Mouse (Mus musculus) stomach, postnatal 0 days (tissue): ENCODE measurements around the gene Araf. TPM values are rescaled to one million over a fixed set of nuclear protein-coding genes. Genes with fewer than 3 reads are reported as not detected.
A peak's percentile ranks its signal among the peaks of the same experiment; 100 is the strongest.

ENCODE experiments used
- ATAC-seq: fragments of 200-750 bp; cut with Nextera tagmentation; 2 replicates; pipeline ENCODE4 v1.8.0; 2017; ENCODE audit not compliant: low FRiP score, low TSS enrichment
- DNase-seq: peaks from one replicate; pipeline ENCODE4 v3.0.0-alpha.2; 2016; ENCODE audit warnings: low spot score
- H3K27ac ChIP-seq: fragments of 300-500 bp; sonication (generic); replicated peaks from 2 replicates; pipeline ENCODE4 v1.5.1; 2014; ENCODE audit warnings: mild to moderate bottlenecking, control low read depth
- H3K27me3 ChIP-seq: fragments of 300-500 bp; sonication (generic); 2 replicates; pipeline ENCODE4 v1.6.1; 2014; ENCODE audit warnings: low read length; ENCODE audit not compliant: control insufficient read depth, insufficient read depth
- H3K36me3 ChIP-seq: fragments of 300-500 bp; sonication (generic); 2 replicates; pipeline ENCODE4 v1.6.1; 2014; ENCODE audit warnings: low read length, mixed read lengths; ENCODE audit not compliant: control insufficient read depth, insufficient read depth
- H3K4me1 ChIP-seq: fragments of 300-500 bp; sonication (generic); replicated peaks from 2 replicates; pipeline ENCODE4 v1.6.1; 2014; ENCODE audit warnings: antibody characterized with exemption; ENCODE audit not compliant: control insufficient read depth, insufficient read depth
- H3K4me2 ChIP-seq: fragments of 300-500 bp; sonication (generic); replicated peaks from 2 replicates; pipeline ENCODE4 v1.6.1; 2014; ENCODE audit warnings: low read depth, mild to moderate bottlenecking, control low read depth, moderate library complexity
- H3K4me3 ChIP-seq: fragments of 300-500 bp; sonication (generic); 2 replicates; pipeline ENCODE4 v1.5.1; 2014; ENCODE audit warnings: low read depth, low read length, control low read depth
- H3K9ac ChIP-seq: fragments of 300-500 bp; sonication (generic); 2 replicates; pipeline ENCODE4 v1.6.1; 2014; ENCODE audit warnings: mild to moderate bottlenecking, low read length, control low read depth, mixed read lengths
- H3K9me3 ChIP-seq: fragments of 300-500 bp; sonication (generic); 2 replicates; pipeline ENCODE4 v1.6.1; 2016; ENCODE audit warnings: low read length; ENCODE audit not compliant: control insufficient read depth
- CTCF ChIP-seq: IDR thresholded peaks from 2 replicates; pipeline ENCODE4 v1.5.1; 2016; ENCODE audit warnings: antibody characterized with exemption, low read depth, mild to moderate bottlenecking, moderate library complexity
- EP300 ChIP-seq: optimal IDR thresholded peaks from 2 replicates; pipeline ENCODE3; 2016; ENCODE audit warnings: antibody characterized with exemption
- WGBS: fragments of 180-500 bp; shearing (Covaris S2); extraction: QIAGEN DNeasy Blood & Tissue Kit; methylation state at CpG from one replicate; pipeline ENCODE4 v1.1.7; 2014; 5-methylcytosine and 5-hydroxymethylcytosine counted together
- polyA plus RNA-seq: library from polyadenylated mRNA; unstranded; fragments of >200 nt; fragmentation: Nextera tagmentation; extraction: Ambion mirVana; gene quantifications from 2 replicates; pipeline ENCODE4 v1.2.1, GENCODE M21; 2015

Gene Araf
- 55.4 and 61.7 TPM in 2 replicates for polyA plus RNA-seq

- peak within 1 kb of the TSS; percentile 63 for H3K9ac ChIP-seq
- ATAC-seq (peak; percentile 65), DNase-seq (peak; percentile 13)
- no peaks in the 10 kb centered on the region for H3K27me3 ChIP-seq
- peak within 1 kb of the TSS; percentile 49 for H3K4me2 ChIP-seq
- 22% methylated on average over 5 of the region's 7 CpGs for WGBS
- H3K4me3 ChIP-seq = peak within 1 kb of the TSS; percentile 37
- H3K36me3 ChIP-seq = no peaks in the 10 kb centered on the region
- peak within 1 kb of the TSS; percentile 81 for H3K27ac ChIP-seq
- TF ChIP-seq EP300 (no peak), CTCF (no peak)
- no peaks in the 10 kb centered on the region for H3K9me3 ChIP-seq
- no peaks in the 10 kb centered on the region for H3K4me1 ChIP-seq
Measured at GRCm38 (mm10) chrX:20797681-20798080, at the start of gene Araf. TSS of gene Araf (plus strand) at chrX:20797814.

- no peak for TF ChIP-seq EP300
- no peak for TF ChIP-seq CTCF
- Histone ChIP-seq H3K4me3 (no peak overlapping the region), H3K36me3 (no peaks in the 10 kb centered on the region), H3K27ac (no peak overlapping the region), H3K4me2 (no peak overlapping the region), H3K27me3 (no peaks in the 10 kb centered on the region), H3K9ac (no peak overlapping the region), H3K9me3 (no peaks in the 10 kb centered on the region), H3K4me1 (no peaks in the 10 kb centered on the region)
- 64% methylated on average over 2 of the region's 2 CpGs for WGBS
- no peak for ATAC-seq
- DNase-seq = no peak
Measured at GRCm38 (mm10) chrX:20748829-20749228, 48.8 kb upstream of the Araf start.

- Histone ChIP-seq H3K4me2 (no peak overlapping the region), H3K9me3 (no peaks in the 10 kb centered on the region), H3K27me3 (no peaks in the 10 kb centered on the region), H3K4me3 (no peak overlapping the region), H3K4me1 (no peaks in the 10 kb centered on the region), H3K9ac (no peak overlapping the region), H3K27ac (no peak overlapping the region), H3K36me3 (no peaks in the 10 kb centered on the region)
- WGBS = 78% methylated on average over 4 of the region's 4 CpGs
- TF ChIP-seq EP300 (no peak), CTCF (no peak)
- no peak for DNase-seq
- ATAC-seq = no peak
Measured at GRCm38 (mm10) chrX:20761201-20761600, 36.4 kb upstream of the Araf start.

GRCm38 (mm10) chrX:20770697-20771381 is 26.8 kb upstream of the Araf start:
- H3K9ac ChIP-seq = no peak overlapping the region
- H3K4me2 ChIP-seq = no peak overlapping the region
- no peaks in the 10 kb centered on the region for H3K4me1 ChIP-seq
- peak; percentile 56; the same call in 1 of the 2 replicates for ATAC-seq
- DNase-seq = peak; percentile 80
- TF ChIP-seq EP300 = no peak
- peak; percentile 85 for TF ChIP-seq CTCF
- H3K9me3 ChIP-seq = no peaks in the 10 kb centered on the region
- no peak overlapping the region for H3K4me3 ChIP-seq
- H3K36me3 ChIP-seq = no peaks in the 10 kb centered on the region
- no peaks in the 10 kb centered on the region for H3K27me3 ChIP-seq
- WGBS = 5% methylated on average over 1 of the region's 1 CpGs
- H3K27ac ChIP-seq = no peak overlapping the region

GRCm38 (mm10) chrX:20771666-20772065 is 25.9 kb upstream of the Araf start:
- Histone ChIP-seq H3K9ac (no peak overlapping the region), H3K4me2 (no peak overlapping the region), H3K27me3 (no peaks in the 10 kb centered on the region), H3K9me3 (no peaks in the 10 kb centered on the region), H3K4me3 (no peak overlapping the region), H3K27ac (no peak overlapping the region), H3K4me1 (no peaks in the 10 kb centered on the region), H3K36me3 (no peaks in the 10 kb centered on the region)
- peak; percentile 40; the same call in 1 of the 2 replicates for ATAC-seq
- DNase-seq = no peak
- 43% methylated on average over 2 of the region's 2 CpGs for WGBS
- TF ChIP-seq CTCF = no peak
- TF ChIP-seq EP300 = no peak

- no peak overlapping the region for H3K4me3 ChIP-seq
- no peak for ATAC-seq
- H3K4me1 ChIP-seq = no peaks in the 10 kb centered on the region
- H3K4me2 ChIP-seq = no peak overlapping the region
- WGBS = 53% methylated on average over 19 of the region's 19 CpGs
- no peaks in the 10 kb centered on the region for H3K9me3 ChIP-seq
- H3K27me3 ChIP-seq = no peaks in the 10 kb centered on the region
- H3K36me3 ChIP-seq = no peaks in the 10 kb centered on the region
- TF ChIP-seq CTCF = no peak
- no peak for TF ChIP-seq EP300
- H3K9ac ChIP-seq = no peak overlapping the region
- H3K27ac ChIP-seq = no peak overlapping the region
- DNase-seq = no peak
Measured at GRCm38 (mm10) chrX:20775271-20776016, 22.2 kb upstream of the Araf start.
